Mouse (Mus musculus) forebrain, embryonic 15.5 days (tissue): ENCODE data around the gene Cox20. TPM values are rescaled to one million over a fixed set of nuclear protein-coding genes. Genes with fewer than 3 reads are reported as not detected.
"Not testable (repeated sequence)": the region's sequence is repeated elsewhere in the genome, so short reads cannot be mapped to it uniquely, and the experiment has no call there.

Source experiments
- ATAC-seq: fragments of 200-750 bp; cut with Nextera tagmentation; replicated peaks from 2 replicates; pipeline ENCODE4 v1.8.0; 2017; ENCODE audit warnings: mild to moderate bottlenecking, moderate TSS enrichment, moderate library complexity
- H3K27ac ChIP-seq: fragments of 300-500 bp; sonication (generic); replicated peaks from 2 replicates; pipeline ENCODE4 v1.5.1; 2015; ENCODE audit warnings: mild to moderate bottlenecking, inconsistent platforms
- H3K27me3 ChIP-seq: fragments of 300-500 bp; sonication (generic); 2 replicates; pipeline ENCODE4 v1.6.1; 2015; ENCODE audit warnings: inconsistent platforms
- H3K36me3 ChIP-seq: fragments of 300-500 bp; sonication (generic); 2 replicates; pipeline ENCODE4 v1.6.1; 2015; ENCODE audit warnings: mild to moderate bottlenecking, inconsistent platforms
- H3K4me1 ChIP-seq: fragments of 300-500 bp; sonication (generic); 2 replicates; pipeline ENCODE4 v1.6.1; 2015; ENCODE audit warnings: inconsistent platforms
- H3K4me2 ChIP-seq: fragments of 300-500 bp; sonication (generic); replicated peaks from 2 replicates; pipeline ENCODE4 v1.6.1; 2015; ENCODE audit warnings: mild to moderate bottlenecking, inconsistent platforms
- H3K4me3 ChIP-seq: fragments of 300-500 bp; sonication (generic); 2 replicates; pipeline ENCODE4 v1.5.1; 2015; ENCODE audit warnings: mild to moderate bottlenecking, inconsistent platforms
- H3K9ac ChIP-seq: fragments of 300-500 bp; sonication (generic); replicated peaks from 2 replicates; pipeline ENCODE4 v1.6.1; 2015; ENCODE audit warnings: mild to moderate bottlenecking, inconsistent platforms
- H3K9me3 ChIP-seq: fragments of 300-500 bp; sonication (generic); 2 replicates; pipeline ENCODE4 v1.6.1; 2016; ENCODE audit warnings: inconsistent platforms
- WGBS: fragments of 180-500 bp; shearing (Covaris S2); methylation state at CpG from one replicate; pipeline ENCODE4 v1.1.7; 2015; ENCODE audit warnings: mixed read lengths; 5-methylcytosine and 5-hydroxymethylcytosine counted together
- polyA plus RNA-seq: library from polyadenylated mRNA; unstranded; fragments of >200 nt; fragmentation: Nextera tagmentation; extraction: Ambion mirVana; gene quantifications from 2 replicates; pipeline ENCODE4 v1.2.1, GENCODE M21; 2015

Gene Cox20
- polyA plus RNA-seq: 140 and 150 TPM in 2 replicates

DNA sequence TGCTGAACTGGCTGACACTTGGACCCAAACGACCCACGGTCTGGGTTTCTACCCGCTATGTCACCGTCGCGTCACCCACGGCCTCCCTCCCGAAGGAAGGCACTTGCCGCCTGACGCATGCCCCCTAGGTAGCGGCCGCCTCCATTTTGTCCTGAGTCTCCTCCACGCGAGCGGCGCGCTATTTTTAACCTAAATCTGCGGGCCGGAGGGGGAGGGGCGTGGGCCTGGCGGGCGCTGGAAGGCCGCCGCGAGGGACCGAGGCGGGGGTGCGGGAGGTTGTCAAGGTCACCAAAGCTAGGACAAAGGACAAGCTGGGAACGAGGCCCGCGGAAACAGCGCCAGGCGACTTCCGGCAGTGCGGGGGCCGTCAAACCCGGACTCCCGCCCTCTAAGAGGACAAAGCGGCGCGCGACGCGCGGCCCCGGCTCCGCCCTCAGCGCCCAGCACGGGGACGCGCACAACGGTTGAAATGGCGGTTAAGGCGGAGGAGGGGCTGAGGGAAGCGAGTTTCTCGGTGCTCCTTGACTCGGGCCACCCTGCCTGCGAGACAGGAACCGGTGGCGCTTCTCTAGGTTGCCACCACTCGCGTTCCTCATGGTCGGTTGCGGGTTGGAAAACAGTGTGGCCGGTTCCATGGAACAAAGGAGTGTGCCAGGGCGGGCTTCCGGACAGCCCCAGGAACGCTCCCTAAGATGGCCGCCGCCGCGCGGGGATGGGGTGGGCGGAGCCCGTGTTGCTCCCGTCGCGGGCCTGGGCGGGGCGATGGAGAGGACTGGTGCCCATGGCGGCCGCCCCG lies at the start of gene Cox20:
Gene Cox20 (plus strand): TSS at position 742 of the 796 bp plus-strand sequence.
- no peaks in the 10 kb centered on the region for H3K27me3 ChIP-seq
- ATAC-seq: peak; percentile 95
- H3K36me3 ChIP-seq: peaks cover 25% of the 10 kb centered on the region
- no peaks in the 10 kb centered on the region for H3K9me3 ChIP-seq
- H3K4me2 ChIP-seq: peak within 1 kb of the TSS; percentile 60
- H3K9ac ChIP-seq: peak within 1 kb of the TSS; percentile 95
- peak within 1 kb of the TSS; percentile 100 for H3K27ac ChIP-seq
- peaks cover 36% of the 10 kb centered on the region for H3K4me1 ChIP-seq
- peak within 1 kb of the TSS; percentile 81 for H3K4me3 ChIP-seq
- WGBS: under 1% methylated on average over 82 of the region's 83 CpGs

- no peaks in the 10 kb centered on the region for H3K27me3 ChIP-seq
- 77% methylated on average over 6 of the region's 6 CpGs for WGBS
- H3K27ac ChIP-seq: no peak overlapping the region
- no peaks in the 10 kb centered on the region for H3K9me3 ChIP-seq
- no peaks in the 10 kb centered on the region for H3K4me1 ChIP-seq
- H3K4me3 ChIP-seq: no peak overlapping the region
- H3K4me2 ChIP-seq: no peak overlapping the region
- ATAC-seq: no peak
- no peak overlapping the region for H3K9ac ChIP-seq
- H3K36me3 ChIP-seq: no peaks in the 10 kb centered on the region
Measured at GRCm38 (mm10) chr1:178270635-178271034, 48.3 kb upstream of the Cox20 start.

DNA sequence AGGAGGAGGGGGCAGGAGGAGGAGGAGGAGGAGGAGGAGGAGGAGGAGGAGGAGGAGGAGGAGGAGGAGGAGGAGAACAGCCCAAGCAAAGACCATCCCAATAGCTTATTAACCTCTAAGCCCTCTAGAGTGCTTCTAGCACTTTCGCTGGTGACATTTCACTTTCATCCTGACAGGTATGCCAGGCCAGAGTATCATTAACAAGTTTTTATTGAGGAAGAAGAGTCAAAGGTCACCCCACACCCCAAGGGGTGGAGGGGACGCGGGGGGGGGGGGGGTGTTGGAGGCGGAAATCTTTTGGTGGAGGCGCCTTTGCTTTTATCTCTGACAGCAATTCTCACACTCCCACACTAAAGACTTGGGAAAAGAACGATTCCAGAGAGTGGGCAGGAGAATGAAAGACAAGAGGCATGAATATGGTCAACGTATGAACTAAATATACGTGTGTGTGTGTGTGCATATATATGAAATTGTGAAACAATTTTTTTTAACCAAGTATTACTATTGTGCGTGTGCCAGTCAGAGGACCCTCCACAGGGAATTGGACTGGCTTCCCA lies 43.7 kb upstream of the Cox20 start:
- Histone ChIP-seq H3K36me3 (no peaks in the 10 kb centered on the region), H3K27ac (peak overlapping the region; percentile 94; the same call in 1 of the 2 replicates), H3K4me3 (peak overlapping the region; percentile 60), H3K4me2 (peak overlapping the region; percentile 69), H3K27me3 (no peaks in the 10 kb centered on the region), H3K4me1 (peaks cover 9% of the 10 kb centered on the region), H3K9me3 (no peaks in the 10 kb centered on the region), H3K9ac (peak overlapping the region; percentile 77; the same call in 1 of the 2 replicates)
- peak; percentile 6; the same call in 1 of the 2 replicates for ATAC-seq
- WGBS: 62% methylated on average over 8 of the region's 9 CpGs

- H3K4me3 ChIP-seq: peak overlapping the region; percentile 60
- WGBS: 9% methylated on average over 11 of the region's 11 CpGs
- no peaks in the 10 kb centered on the region for H3K36me3 ChIP-seq
- peak; percentile 56 for ATAC-seq
- no peaks in the 10 kb centered on the region for H3K27me3 ChIP-seq
- peak overlapping the region; percentile 94 for H3K27ac ChIP-seq
- peak overlapping the region; percentile 69 for H3K4me2 ChIP-seq
- no peaks in the 10 kb centered on the region for H3K9me3 ChIP-seq
- H3K9ac ChIP-seq: peak overlapping the region; percentile 77
- H3K4me1 ChIP-seq: peaks cover 9% of the 10 kb centered on the region
Measured at GRCm38 (mm10) chr1:178275738-178276053, 43.2 kb upstream of the Cox20 start.

GRCm38 (mm10) chr1:178276054-178276911 lies 42.6 kb upstream of the Cox20 start:
- ATAC-seq: peak; percentile 95
- no peaks in the 10 kb centered on the region for H3K36me3 ChIP-seq
- H3K27me3 ChIP-seq: no peaks in the 10 kb centered on the region
- under 1% methylated on average over 85 of the region's 87 CpGs for WGBS
- H3K4me2 ChIP-seq: peak overlapping the region; percentile 69
- H3K27ac ChIP-seq: peak overlapping the region; percentile 94
- H3K4me3 ChIP-seq: peak overlapping the region; percentile 60
- no peaks in the 10 kb centered on the region for H3K9me3 ChIP-seq
- H3K4me1 ChIP-seq: peaks cover 9% of the 10 kb centered on the region
- H3K9ac ChIP-seq: peak overlapping the region; percentile 77

- WGBS: 89% methylated on average over 3 of the region's 3 CpGs
- H3K27ac ChIP-seq, ATAC-seq, H3K4me3 ChIP-seq, H3K4me1 ChIP-seq, H3K9me3 ChIP-seq, H3K27me3 ChIP-seq, H3K4me2 ChIP-seq, H3K9ac ChIP-seq, H3K36me3 ChIP-seq: not testable (repeated sequence)
Measured at GRCm38 (mm10) chr1:178283314-178283713, 35.6 kb upstream of the Cox20 start.

GRCm38 (mm10) chr1:178283946-178284720 lies 34.8 kb upstream of the Cox20 start:
- Histone ChIP-seq H3K4me3 (no peak overlapping the region), H3K4me2 (no peak overlapping the region), H3K4me1 (no peaks in the 10 kb centered on the region), H3K9me3 (no peaks in the 10 kb centered on the region), H3K27me3 (no peaks in the 10 kb centered on the region), H3K27ac (no peak overlapping the region), H3K36me3 (no peaks in the 10 kb centered on the region), H3K9ac (no peak overlapping the region)
- WGBS: 63% methylated on average over 2 of the region's 2 CpGs
- ATAC-seq: no peak

- Histone ChIP-seq H3K4me1 (no peaks in the 10 kb centered on the region), H3K4me3 (no peak overlapping the region), H3K4me2 (no peak overlapping the region), H3K36me3 (no peaks in the 10 kb centered on the region), H3K27ac (no peak overlapping the region), H3K27me3 (no peaks in the 10 kb centered on the region), H3K9me3 (no peaks in the 10 kb centered on the region), H3K9ac (no peak overlapping the region)
- WGBS: 44% methylated on average over 8 of the region's 8 CpGs
- no peak for ATAC-seq
Measured at GRCm38 (mm10) chr1:178287601-178288176, 31.2 kb upstream of the Cox20 start.

DNA sequence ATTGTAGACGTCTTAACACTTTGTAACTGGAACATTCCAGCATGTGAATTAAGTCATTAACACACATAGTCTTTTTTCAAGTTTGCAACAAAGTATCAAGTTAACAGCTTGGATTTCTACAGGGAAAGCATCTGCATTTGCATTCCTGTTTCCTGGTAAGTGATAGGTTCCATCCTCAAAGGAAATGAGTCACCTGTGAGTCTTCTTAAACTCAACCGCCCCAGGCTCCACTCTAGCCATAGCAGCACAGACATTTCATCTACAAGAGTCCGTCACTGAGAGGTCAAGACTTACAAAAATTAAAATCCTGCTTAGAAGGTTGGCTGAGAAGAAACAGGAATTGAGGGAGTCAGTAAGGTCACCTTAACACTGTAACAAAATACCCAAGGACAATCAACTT lies 27.2 kb upstream of the Cox20 start:
- H3K4me2 ChIP-seq: no peak overlapping the region
- no peak overlapping the region for H3K4me3 ChIP-seq
- no peaks in the 10 kb centered on the region for H3K36me3 ChIP-seq
- no peaks in the 10 kb centered on the region for H3K27me3 ChIP-seq
- no peak overlapping the region for H3K9ac ChIP-seq
- 81% methylated on average over 3 of the region's 3 CpGs for WGBS
- H3K4me1 ChIP-seq: no peaks in the 10 kb centered on the region
- H3K9me3 ChIP-seq: no peaks in the 10 kb centered on the region
- H3K27ac ChIP-seq: no peak overlapping the region
- ATAC-seq: no peak

DNA sequence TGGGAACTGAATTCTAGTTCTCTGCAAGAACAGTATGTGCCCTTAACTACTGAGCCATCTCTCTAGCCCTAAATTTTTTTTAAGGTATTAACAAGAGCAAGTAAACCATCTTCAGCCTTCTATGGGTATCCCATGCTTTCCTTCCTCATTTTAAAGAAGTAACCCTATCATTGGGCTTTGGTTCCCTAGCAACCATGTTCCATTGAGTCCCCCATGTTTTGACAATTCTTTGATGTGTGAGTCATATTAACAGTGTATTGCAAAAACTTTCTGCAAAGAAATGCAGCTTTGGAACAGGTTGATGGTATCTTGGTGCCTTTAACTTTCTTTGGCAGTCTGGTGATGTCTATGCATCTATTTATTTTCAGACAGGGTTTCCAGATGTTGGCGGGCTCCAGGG lies 24.9 kb upstream of the Cox20 start:
- no peaks in the 10 kb centered on the region for H3K36me3 ChIP-seq
- no peak overlapping the region for H3K27ac ChIP-seq
- H3K4me3 ChIP-seq: no peak overlapping the region
- no peak overlapping the region for H3K4me2 ChIP-seq
- H3K9ac ChIP-seq: no peak overlapping the region
- whole genome bisulfite sequencing: 97% methylated on average over 1 of the region's 1 CpGs
- H3K9me3 ChIP-seq: no peaks in the 10 kb centered on the region
- H3K4me1 ChIP-seq: no peaks in the 10 kb centered on the region
- no peaks in the 10 kb centered on the region for H3K27me3 ChIP-seq
- no peak for ATAC-seq

DNA sequence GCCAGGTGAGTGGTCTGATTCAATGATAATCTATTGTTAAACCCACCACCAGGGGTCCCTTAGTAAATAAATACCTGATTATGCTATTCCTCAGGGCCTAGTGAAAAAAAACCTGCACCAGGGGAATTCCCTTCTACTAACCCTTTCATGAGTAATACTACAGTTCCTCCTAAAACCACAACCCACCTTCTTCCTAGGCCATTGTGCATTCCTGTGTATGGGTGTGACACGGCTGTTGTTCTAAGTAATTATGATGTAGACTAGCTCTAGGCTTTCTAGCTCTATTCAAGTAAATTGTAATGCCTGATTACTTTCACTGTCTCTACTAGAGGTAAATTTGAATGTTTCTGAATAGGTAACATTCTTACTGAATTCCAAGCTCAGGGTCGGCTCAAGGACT lies 17.7 kb upstream of the Cox20 start:
- H3K27me3 ChIP-seq: not testable (repeated sequence)

More for the DNA sequence above, 17.7 kb upstream of the Cox20 start:
- H3K4me3 ChIP-seq, H3K4me2 ChIP-seq, ATAC-seq, H3K36me3 ChIP-seq, H3K27ac ChIP-seq, H3K4me1 ChIP-seq, H3K9me3 ChIP-seq, H3K9ac ChIP-seq: not testable (repeated sequence)
- 91% methylated on average over 2 of the region's 2 CpGs for WGBS
